Mouse (Mus musculus) limb, embryonic 14.5 days (tissue): Measurements from ENCODE around the gene Erf. TPM values are rescaled to one million over a fixed set of nuclear protein-coding genes. Genes with fewer than 3 reads are reported as not detected.

Source experiments
- ATAC-seq: fragments of 200-750 bp; cut with Nextera tagmentation; 2 replicates; pipeline ENCODE4 v1.8.0; 2017; ENCODE audit warnings: low read depth, moderate number of reproducible peaks, moderate TSS enrichment; ENCODE audit not compliant: low FRiP score
- DNase-seq: peaks from one replicate; pipeline ENCODE4 v3.0.0-alpha.2; 2015; ENCODE audit warnings: low spot score
- H3K27ac ChIP-seq: fragments of 300-500 bp; sonication (generic); replicated peaks from 2 replicates; pipeline ENCODE4 v1.5.1; 2014; ENCODE audit warnings: low read depth, mild to moderate bottlenecking, low read length, moderate library complexity, mixed read lengths
- H3K27me3 ChIP-seq: fragments of 300-500 bp; sonication (generic); 2 replicates; pipeline ENCODE4 v1.6.1; 2014; ENCODE audit warnings: low read length, mixed read lengths; ENCODE audit not compliant: control insufficient read depth, insufficient read depth
- H3K36me3 ChIP-seq: fragments of 300-500 bp; sonication (generic); 2 replicates; pipeline ENCODE4 v1.6.1; 2014; ENCODE audit warnings: mild to moderate bottlenecking, low read length, moderate library complexity, mixed read lengths; ENCODE audit not compliant: control insufficient read depth, insufficient read depth
- H3K4me1 ChIP-seq: fragments of 300-500 bp; sonication (generic); 2 replicates; pipeline ENCODE4 v1.6.1; 2014; ENCODE audit warnings: antibody characterized with exemption, low read length, mixed read lengths; ENCODE audit not compliant: control insufficient read depth, insufficient read depth
- H3K4me2 ChIP-seq: fragments of 300-500 bp; sonication (generic); replicated peaks from 2 replicates; pipeline ENCODE4 v1.6.1; 2014; ENCODE audit warnings: low read depth, mild to moderate bottlenecking, low read length, moderate library complexity; ENCODE audit not compliant: severe bottlenecking
- H3K4me3 ChIP-seq: fragments of 300-500 bp; sonication (generic); replicated peaks from 2 replicates; pipeline ENCODE4 v1.5.1; 2014; ENCODE audit warnings: low read length
- H3K9ac ChIP-seq: fragments of 300-500 bp; sonication (generic); 2 replicates; pipeline ENCODE4 v1.6.1; 2014; ENCODE audit warnings: mild to moderate bottlenecking, low read depth, low read length, moderate library complexity; ENCODE audit not compliant: severe bottlenecking
- H3K9me3 ChIP-seq: fragments of 300-500 bp; sonication (generic); 2 replicates; pipeline ENCODE4 v1.6.1; 2016; ENCODE audit warnings: low read length; ENCODE audit not compliant: control insufficient read depth
- POLR2A ChIP-seq: fragments of 200-500 bp; IDR thresholded peaks from 2 replicates; pipeline ENCODE4 v1.8.0; 2012; ENCODE audit warnings: inconsistent platforms, mild to moderate bottlenecking, moderate library complexity, borderline replicate concordance; ENCODE audit not compliant: insufficient read depth, insufficient read length; ENCODE audit errors: extremely low read depth
- WGBS: fragments of 180-500 bp; shearing (Covaris S2); extraction: QIAGEN DNeasy Blood & Tissue Kit; methylation state at CpG from one replicate; pipeline ENCODE4 v1.1.7; 2014; 5-methylcytosine and 5-hydroxymethylcytosine counted together
- polyA plus RNA-seq, 2 experiments: library from polyadenylated mRNA; depleted of rRNA in 1 of 2; stranded (reverse) in 1 of 2; unstranded in 1 of 2; fragments of >200 nt; fragmentation: Nextera tagmentation in 1 of 2; extraction: Ambion mirVana in 1 of 2; gene quantifications; 2 replicates each; pipeline versions ENCODE4 v1.2.1 to v1.2.3; 2012 to 2014

The Erf gene
- polyA plus RNA-seq, 2 experiments = 33.2 to 99.2 TPM

- ATAC-seq (no peak), DNase-seq (no peak)
- no peak overlapping the region for H3K4me2 ChIP-seq
- H3K27ac ChIP-seq = no peak overlapping the region
- H3K9me3 ChIP-seq = no peaks in the 10 kb centered on the region
- peaks cover 10% of the 10 kb centered on the region for H3K4me1 ChIP-seq
- H3K36me3 ChIP-seq = peaks cover 68% of the 10 kb centered on the region
- no peak overlapping the region for H3K9ac ChIP-seq
- H3K4me3 ChIP-seq = no peak overlapping the region
- WGBS = 91% methylated on average over 4 of the region's 4 CpGs
- TF ChIP-seq POLR2A = no peak
- H3K27me3 ChIP-seq = no peaks in the 10 kb centered on the region
Observed at GRCm38 (mm10) chr7:25294495-25294894, 43.9 kb upstream of the Erf start.

- no peak overlapping the region for H3K9ac ChIP-seq
- H3K4me2 ChIP-seq = no peak overlapping the region
- ATAC-seq (no peak), DNase-seq (no peak)
- H3K27ac ChIP-seq = no peak overlapping the region
- peaks cover 80% of the 10 kb centered on the region for H3K36me3 ChIP-seq
- peaks cover 7% of the 10 kb centered on the region for H3K4me1 ChIP-seq
- H3K27me3 ChIP-seq = no peaks in the 10 kb centered on the region
- TF ChIP-seq POLR2A = no peak
- H3K4me3 ChIP-seq = no peak overlapping the region
- H3K9me3 ChIP-seq = no peaks in the 10 kb centered on the region
- 76% methylated on average over 9 of the region's 10 CpGs for WGBS
Observed at GRCm38 (mm10) chr7:25293191-25293739, 42.7 kb upstream of the Erf start.

- ATAC-seq = no peak
- WGBS = 78% methylated on average over 7 of the region's 7 CpGs
Observed at GRCm38 (mm10) chr7:25292107-25292506, 41.5 kb upstream of the Erf start.

GRCm38 (mm10) chr7:25290911-25291310 is 40.4 kb upstream of the Erf start:
- DNase-seq (no peak), ATAC-seq (no peak)
- Histone ChIP-seq H3K4me3 (no peak overlapping the region), H3K4me2 (no peak overlapping the region), H3K4me1 (no peaks in the 10 kb centered on the region), H3K9me3 (no peaks in the 10 kb centered on the region), H3K27me3 (no peaks in the 10 kb centered on the region), H3K9ac (no peak overlapping the region), H3K27ac (0 out of 2 replicates have a peak overlapping the region, but pooled peaks have one; percentile 8), H3K36me3 (peaks cover 100% of the 10 kb centered on the region)
- no peak for TF ChIP-seq POLR2A
- WGBS = 87% methylated on average over 2 of the region's 2 CpGs

More at GRCm38 (mm10) chr7:25292107-25292506, 41.5 kb upstream of the Erf start:
- peaks cover 7% of the 10 kb centered on the region for H3K4me1 ChIP-seq
- no peak overlapping the region for H3K4me2 ChIP-seq
- H3K9me3 ChIP-seq = no peaks in the 10 kb centered on the region
- H3K4me3 ChIP-seq = no peak overlapping the region
- H3K36me3 ChIP-seq = peaks cover 92% of the 10 kb centered on the region
- TF ChIP-seq POLR2A = no peak
- DNase-seq = no peak
- no peak overlapping the region for H3K27ac ChIP-seq
- no peak overlapping the region for H3K9ac ChIP-seq
- no peaks in the 10 kb centered on the region for H3K27me3 ChIP-seq

- Histone ChIP-seq H3K4me3 (no peak overlapping the region), H3K9ac (no peak overlapping the region), H3K27ac (no peak overlapping the region), H3K4me1 (no peaks in the 10 kb centered on the region), H3K36me3 (peaks cover 100% of the 10 kb centered on the region), H3K9me3 (no peaks in the 10 kb centered on the region), H3K27me3 (no peaks in the 10 kb centered on the region), H3K4me2 (no peak overlapping the region)
- DNase-seq (no peak), ATAC-seq (no peak)
- TF ChIP-seq POLR2A = no peak
- WGBS = 95% methylated on average over 1 of the region's 1 CpGs
Observed at GRCm38 (mm10) chr7:25290463-25290862, 39.9 kb upstream of the Erf start.
